Mouse (Mus musculus): ENCODE results near the gene Arntl.

DNA sequence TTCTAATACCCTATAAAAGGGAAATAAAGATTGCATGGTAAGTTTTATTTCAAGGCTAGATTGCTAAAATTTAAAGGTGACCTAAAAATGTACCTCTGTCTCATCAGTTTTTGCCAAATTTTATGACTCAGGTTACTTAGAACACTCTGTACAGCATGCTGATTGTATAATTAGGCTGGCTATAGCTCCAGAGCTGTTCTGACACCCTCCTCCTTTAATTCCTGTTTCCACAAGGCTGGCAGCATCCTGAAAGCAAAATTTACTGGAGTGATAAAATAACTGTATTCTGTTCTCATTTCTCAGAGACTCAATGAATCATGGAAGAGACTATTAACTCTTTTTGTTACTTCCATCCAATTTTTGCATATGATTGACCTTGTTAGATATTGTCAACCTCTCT is 126.8 kb downstream of the Arntl start:
- TF ChIP-seq GATA1 (IDR thresholded peaks at IDR 0.05; ENCODE audit: low read length) (no peak), TAL1 (IDR thresholded peaks at IDR 0.05; ENCODE audit: low read length) (no peak)
